ENCODE assay signal across 8 mouse cellular contexts in genomic region chr13:37311555-37312221, GRCm38 (mm10). TPM values are rescaled to one million over a fixed set of nuclear protein-coding genes. Genes with fewer than 3 reads are reported as not detected.
DNase-seq lines count a peak whose midpoint lies in the region; ATAC-seq lines count a peak whose summit lies in the region.

No protein-coding gene starts in this region.

- intact Hi-C loops in left cerebral cortex, postnatal 4 days (cut with DNase I), result loop anchor here (2.0 to 5.0 kb wide), 4 partner anchors 523 to 1293 kb away; no protein-coding TSS in a partner anchor

- ATAC-seq in heart, embryonic 14.5 days (ENCODE audit: insufficient number of reproducible peaks, insufficient read depth, low FRiP score, low read depth), result no peak
- ATAC-seq in neural tube, embryonic 13.5 days (ENCODE audit: low read depth), result peak; percentile 79

- no peak overlapping the region for H3K27ac ChIP-seq in heart, embryonic 14.5 days (replicated peaks in 1 of 2; ENCODE audit: control insufficient read depth in 1 of 2, insufficient read depth in 1 of 2, low read depth in 2 of 2, low read length in 2 of 2)
- peak overlapping the region; percentile 91 for H3K27ac ChIP-seq in neural tube, embryonic 13.5 days (replicated peaks)

- H3K9ac ChIP-seq in heart, embryonic 14.5 days (ENCODE audit: low read length), result peak overlapping the region; percentile 71
- H3K9ac ChIP-seq in neural tube, embryonic 13.5 days, result peak overlapping the region; percentile 65

- peaks cover 6 to 7% of the 10 kb centered on the region in 2 experiments; a peak in 3 of 4 replicates for H3K4me1 ChIP-seq in heart, embryonic 14.5 days (ENCODE audit: control insufficient read depth in 2 of 2, insufficient read depth in 2 of 2, low read length in 2 of 2)
- H3K4me1 ChIP-seq in neural tube, embryonic 13.5 days (replicated peaks), result peaks cover 22% of the 10 kb centered on the region

- H3K36me3 ChIP-seq in heart, embryonic 14.5 days (ENCODE audit: control insufficient read depth, insufficient read depth, low read length), result no peaks in the 10 kb centered on the region
- H3K36me3 ChIP-seq in neural tube, embryonic 13.5 days, result no peaks in the 10 kb centered on the region

- peaks cover 6% of the 10 kb centered on the region; the same call in 1 of the 2 replicates for H3K27me3 ChIP-seq in heart, embryonic 14.5 days (ENCODE audit: control insufficient read depth, insufficient read depth, low read length)
- 0 out of 2 replicates have a peak, but pooled peaks cover 5% of the 10 kb centered on the region for H3K27me3 ChIP-seq in neural tube, embryonic 13.5 days

- DNase-seq in left cerebral cortex, adult 18-20 months (ENCODE audit: low spot score in 2 of 2), result peak; percentile 18 to 27
- DNase-seq in left cerebral cortex, adult 11 months (ENCODE audit: low spot score), result no peak
- peak; percentile 17 for DNase-seq in cerebellum, adult 9-11 months
- DNase-seq in left cerebral cortex, postnatal 4 days, result peak; percentile 96
- DNase-seq in yolk sac, embryonic 10.5 days (ENCODE audit: low spot score), result peak; percentile 2
- DNase-seq in gastrocnemius, postnatal 25 days, result no peak

- peak overlapping the region; percentile 82 for H3K4me2 ChIP-seq in heart, embryonic 14.5 days (ENCODE audit: low read length)
- peak overlapping the region; percentile 68 for H3K4me2 ChIP-seq in neural tube, embryonic 13.5 days

- H3K4me3 ChIP-seq in heart, embryonic 14.5 days (ENCODE audit: control insufficient read depth in 1 of 2, insufficient read depth in 1 of 2, low read depth in 1 of 2, low read length in 2 of 2), result peak overlapping the region; percentile 4 to 44; a peak in 2 of 4 replicates
- peak overlapping the region; percentile 38 for H3K4me3 ChIP-seq in neural tube, embryonic 13.5 days

- 14% methylated on average over 27 of the region's 27 CpGs for WGBS in heart, embryonic 14.5 days
- 9% methylated on average over 27 of the region's 27 CpGs for WGBS in neural tube, embryonic 13.5 days

- H3K9me3 ChIP-seq in heart, embryonic 14.5 days (ENCODE audit: control insufficient read depth, low read length), result no peaks in the 10 kb centered on the region
- no peaks in the 10 kb centered on the region for H3K9me3 ChIP-seq in neural tube, embryonic 13.5 days

RNA-seq across cellular contexts. Expression of gene Ly86, which starts 33.3 kb away (rescaled TPM):
- total RNA-seq in left cerebral cortex, adult 18-20 months (2021), result 1 to 10 TPM; 7.3 to 8.8 TPM
- 9.4 and 9.8 TPM in 2 replicates for polyA plus RNA-seq in heart, embryonic 14.5 days (2014; fragmentation: Nextera tagmentation; extraction: Ambion mirVana)
- total RNA-seq in left cerebral cortex, postnatal 4 days (2021), result 1 to 10 TPM; 3.3 to 3.4 TPM
- polyA plus RNA-seq in neural tube, embryonic 13.5 days (2015; fragmentation: Nextera tagmentation; extraction: Ambion mirVana), result 11.3 and 12.3 TPM in 2 replicates
- under 1 TPM; 0.56 to 0.88 TPM for total RNA-seq in gastrocnemius, postnatal 25 days (2021)

Comparison
In these comparisons a context has a peak if more than half of its experiments do, and no peak if none do; other contexts are left out.
1. DNase-seq: peak in left cerebral cortex, adult 18-20 months (2 of 2), cerebellum, adult 9-11 months (single experiment), left cerebral cortex, postnatal 4 days (single experiment) and yolk sac, embryonic 10.5 days (single experiment); none in left cerebral cortex, adult 11 months (single experiment) and gastrocnemius, postnatal 25 days (single experiment).